Mouse (Mus musculus): ENCODE measurements at regions not wholly inside any gene's neighbourhood (a gene's known extent, or its start where the extent isn't known, plus 50 kb on each side); places are given as distances from the start of the nearest gene placed in this dataset.
A peak's percentile ranks its signal among the peaks of the same experiment; 100 is the strongest.

- no peak overlapping the region for H3K27ac ChIP-seq (ENCODE audit: low read length)
- 85% methylated on average over 8 of the region's 8 CpGs for WGBS
- no peaks in the 10 kb centered on the region for H3K9me3 ChIP-seq (ENCODE audit: low read length)
- no peaks in the 10 kb centered on the region for H3K4me1 ChIP-seq (ENCODE audit: insufficient read depth, low read length)
- no peak for ATAC-seq (ENCODE audit: low FRiP score, low TSS enrichment)
- H3K9ac ChIP-seq (replicated peaks; ENCODE audit: low read length) = no peak overlapping the region
- no peaks in the 10 kb centered on the region for H3K36me3 ChIP-seq (ENCODE audit: insufficient read depth, low read length)
- H3K27me3 ChIP-seq (ENCODE audit: insufficient read depth, low read length) = no peaks in the 10 kb centered on the region
- no peak overlapping the region for H3K4me2 ChIP-seq (replicated peaks; ENCODE audit: low read depth, low read length)
- H3K4me3 ChIP-seq (ENCODE audit: low read length) = no peak overlapping the region
Measured at GRCm38 (mm10) chr16:71622664-71623063, 685.4 kb upstream of the Robo1 start.

- Histone ChIP-seq H3K9ac (replicated peaks; ENCODE audit: low read length) (no peak overlapping the region), H3K4me1 (ENCODE audit: insufficient read depth, low read length) (no peaks in the 10 kb centered on the region), H3K27me3 (ENCODE audit: insufficient read depth, low read length) (no peaks in the 10 kb centered on the region), H3K36me3 (ENCODE audit: insufficient read depth, low read length) (no peaks in the 10 kb centered on the region), H3K4me3 (ENCODE audit: low read length) (no peak overlapping the region), H3K9me3 (ENCODE audit: low read length) (no peaks in the 10 kb centered on the region), H3K27ac (ENCODE audit: low read length) (no peak overlapping the region), H3K4me2 (replicated peaks; ENCODE audit: low read depth, low read length) (no peak overlapping the region)
- no peak for ATAC-seq (ENCODE audit: low FRiP score, low TSS enrichment)
- 75% methylated on average over 2 of the region's 2 CpGs for WGBS
Measured at GRCm38 (mm10) chr16:71640361-71640760, 667.7 kb upstream of the Robo1 start.

GRCm38 (mm10) chr16:71643223-71643622, 664.9 kb upstream of the Robo1 start:
- Histone ChIP-seq H3K4me1 (ENCODE audit: insufficient read depth, low read length) (no peaks in the 10 kb centered on the region), H3K9ac (replicated peaks; ENCODE audit: low read length) (no peak overlapping the region), H3K27me3 (ENCODE audit: insufficient read depth, low read length) (no peaks in the 10 kb centered on the region), H3K27ac (ENCODE audit: low read length) (no peak overlapping the region), H3K9me3 (ENCODE audit: low read length) (no peaks in the 10 kb centered on the region), H3K36me3 (ENCODE audit: insufficient read depth, low read length) (no peaks in the 10 kb centered on the region), H3K4me3 (ENCODE audit: low read length) (no peak overlapping the region), H3K4me2 (replicated peaks; ENCODE audit: low read depth, low read length) (no peak overlapping the region)
- 85% methylated on average over 6 of the region's 6 CpGs for WGBS
- ATAC-seq (ENCODE audit: low FRiP score, low TSS enrichment) = no peak

GRCm38 (mm10) chr16:71678075-71678701, 629.9 kb upstream of the Robo1 start:
- Histone ChIP-seq H3K36me3 (ENCODE audit: insufficient read depth, low read length) (no peaks in the 10 kb centered on the region), H3K4me3 (ENCODE audit: low read length) (no peak overlapping the region), H3K27ac (ENCODE audit: low read length) (no peak overlapping the region), H3K9ac (replicated peaks; ENCODE audit: low read length) (no peak overlapping the region), H3K4me1 (ENCODE audit: insufficient read depth, low read length) (no peaks in the 10 kb centered on the region), H3K27me3 (ENCODE audit: insufficient read depth, low read length) (no peaks in the 10 kb centered on the region), H3K9me3 (ENCODE audit: low read length) (no peaks in the 10 kb centered on the region), H3K4me2 (replicated peaks; ENCODE audit: low read depth, low read length) (no peak overlapping the region)
- 7% methylated on average over 2 of the region's 2 CpGs for WGBS
- ATAC-seq (ENCODE audit: low FRiP score, low TSS enrichment) = no peak

- H3K4me3 ChIP-seq (ENCODE audit: low read length) = no peak overlapping the region
- H3K4me2 ChIP-seq (replicated peaks; ENCODE audit: low read depth, low read length) = no peak overlapping the region
Measured at GRCm38 (mm10) chr16:71693464-71693863, 614.6 kb upstream of the Robo1 start.

GRCm38 (mm10) chr16:71705846-71706245, 602.3 kb upstream of the Robo1 start:
- Histone ChIP-seq H3K9me3 (ENCODE audit: low read length) (no peaks in the 10 kb centered on the region), H3K4me2 (replicated peaks; ENCODE audit: low read depth, low read length) (no peak overlapping the region), H3K4me1 (ENCODE audit: insufficient read depth, low read length) (no peaks in the 10 kb centered on the region), H3K27ac (ENCODE audit: low read length) (no peak overlapping the region), H3K27me3 (ENCODE audit: insufficient read depth, low read length) (no peaks in the 10 kb centered on the region), H3K4me3 (ENCODE audit: low read length) (no peak overlapping the region), H3K36me3 (ENCODE audit: insufficient read depth, low read length) (no peaks in the 10 kb centered on the region), H3K9ac (replicated peaks; ENCODE audit: low read length) (no peak overlapping the region)
- ATAC-seq (ENCODE audit: low FRiP score, low TSS enrichment) = no peak

More at GRCm38 (mm10) chr16:71693464-71693863, 614.6 kb upstream of the Robo1 start:
- Histone ChIP-seq H3K4me1 (ENCODE audit: insufficient read depth, low read length) (no peaks in the 10 kb centered on the region), H3K9me3 (ENCODE audit: low read length) (no peaks in the 10 kb centered on the region), H3K9ac (replicated peaks; ENCODE audit: low read length) (no peak overlapping the region), H3K36me3 (ENCODE audit: insufficient read depth, low read length) (no peaks in the 10 kb centered on the region), H3K27ac (ENCODE audit: low read length) (no peak overlapping the region), H3K27me3 (ENCODE audit: insufficient read depth, low read length) (no peaks in the 10 kb centered on the region)
- no peak for ATAC-seq (ENCODE audit: low FRiP score, low TSS enrichment)
- 42% methylated on average over 4 of the region's 4 CpGs for WGBS

- 52% methylated on average over 3 of the region's 3 CpGs for WGBS
- no peak overlapping the region for H3K4me2 ChIP-seq (replicated peaks; ENCODE audit: low read depth, low read length)
- no peaks in the 10 kb centered on the region for H3K36me3 ChIP-seq (ENCODE audit: insufficient read depth, low read length)
- H3K4me1 ChIP-seq (ENCODE audit: insufficient read depth, low read length) = no peaks in the 10 kb centered on the region
- no peak overlapping the region for H3K4me3 ChIP-seq (ENCODE audit: low read length)
- no peaks in the 10 kb centered on the region for H3K27me3 ChIP-seq (ENCODE audit: insufficient read depth, low read length)
- peak; percentile 67; the same call in 1 of the 2 replicates for ATAC-seq (ENCODE audit: low FRiP score, low TSS enrichment)
- H3K27ac ChIP-seq (ENCODE audit: low read length) = no peak overlapping the region
- H3K9ac ChIP-seq (replicated peaks; ENCODE audit: low read length) = no peak overlapping the region
- no peaks in the 10 kb centered on the region for H3K9me3 ChIP-seq (ENCODE audit: low read length)
Measured at GRCm38 (mm10) chr16:71709684-71710083, 598.4 kb upstream of the Robo1 start.

- H3K27ac ChIP-seq (ENCODE audit: low read length) = no peak overlapping the region
- no peaks in the 10 kb centered on the region for H3K4me1 ChIP-seq (ENCODE audit: insufficient read depth, low read length)
- H3K4me2 ChIP-seq (replicated peaks; ENCODE audit: low read depth, low read length) = no peak overlapping the region
- no peak overlapping the region for H3K4me3 ChIP-seq (ENCODE audit: low read length)
- ATAC-seq (ENCODE audit: low FRiP score, low TSS enrichment) = no peak
- H3K9ac ChIP-seq (replicated peaks; ENCODE audit: low read length) = no peak overlapping the region
- no peaks in the 10 kb centered on the region for H3K36me3 ChIP-seq (ENCODE audit: insufficient read depth, low read length)
- H3K27me3 ChIP-seq (ENCODE audit: insufficient read depth, low read length) = no peaks in the 10 kb centered on the region
- WGBS = 82% methylated on average over 2 of the region's 2 CpGs
- no peaks in the 10 kb centered on the region for H3K9me3 ChIP-seq (ENCODE audit: low read length)
Measured at GRCm38 (mm10) chr16:71711879-71712278, 596.2 kb upstream of the Robo1 start.

GRCm38 (mm10) chr16:71717207-71717606, 590.9 kb upstream of the Robo1 start:
- Histone ChIP-seq H3K36me3 (ENCODE audit: insufficient read depth, low read length) (no peaks in the 10 kb centered on the region), H3K27me3 (ENCODE audit: insufficient read depth, low read length) (no peaks in the 10 kb centered on the region), H3K4me1 (ENCODE audit: insufficient read depth, low read length) (no peaks in the 10 kb centered on the region), H3K27ac (ENCODE audit: low read length) (no peak overlapping the region), H3K9me3 (ENCODE audit: low read length) (no peaks in the 10 kb centered on the region), H3K9ac (replicated peaks; ENCODE audit: low read length) (no peak overlapping the region), H3K4me3 (ENCODE audit: low read length) (no peak overlapping the region), H3K4me2 (replicated peaks; ENCODE audit: low read depth, low read length) (no peak overlapping the region)
- 63% methylated on average over 3 of the region's 3 CpGs for WGBS
- no peak for ATAC-seq (ENCODE audit: low FRiP score, low TSS enrichment)

- Histone ChIP-seq H3K4me3 (ENCODE audit: low read length) (no peak overlapping the region), H3K4me2 (replicated peaks; ENCODE audit: low read depth, low read length) (no peak overlapping the region), H3K27ac (ENCODE audit: low read length) (no peak overlapping the region), H3K27me3 (ENCODE audit: insufficient read depth, low read length) (no peaks in the 10 kb centered on the region), H3K4me1 (ENCODE audit: insufficient read depth, low read length) (no peaks in the 10 kb centered on the region), H3K9ac (replicated peaks; ENCODE audit: low read length) (no peak overlapping the region), H3K9me3 (ENCODE audit: low read length) (no peaks in the 10 kb centered on the region), H3K36me3 (ENCODE audit: insufficient read depth, low read length) (no peaks in the 10 kb centered on the region)
- WGBS = 85% methylated on average over 2 of the region's 2 CpGs
- ATAC-seq (ENCODE audit: low FRiP score, low TSS enrichment) = no peak
Measured at GRCm38 (mm10) chr16:71724898-71725297, 583.2 kb upstream of the Robo1 start.

Data from kidney, embryonic 16.5 days (tissue).